Mouse (Mus musculus): Measurements from ENCODE around the gene P4ha2. TPM values are rescaled to one million over a fixed set of nuclear protein-coding genes. Genes with fewer than 3 reads are reported as not detected.
A peak's percentile ranks its signal among the peaks of the same experiment; 100 is the strongest.

P4ha2 gene
- total RNA-seq, 2 experiments from 2014 or later = 15.8 to 17.0 TPM

DNA sequence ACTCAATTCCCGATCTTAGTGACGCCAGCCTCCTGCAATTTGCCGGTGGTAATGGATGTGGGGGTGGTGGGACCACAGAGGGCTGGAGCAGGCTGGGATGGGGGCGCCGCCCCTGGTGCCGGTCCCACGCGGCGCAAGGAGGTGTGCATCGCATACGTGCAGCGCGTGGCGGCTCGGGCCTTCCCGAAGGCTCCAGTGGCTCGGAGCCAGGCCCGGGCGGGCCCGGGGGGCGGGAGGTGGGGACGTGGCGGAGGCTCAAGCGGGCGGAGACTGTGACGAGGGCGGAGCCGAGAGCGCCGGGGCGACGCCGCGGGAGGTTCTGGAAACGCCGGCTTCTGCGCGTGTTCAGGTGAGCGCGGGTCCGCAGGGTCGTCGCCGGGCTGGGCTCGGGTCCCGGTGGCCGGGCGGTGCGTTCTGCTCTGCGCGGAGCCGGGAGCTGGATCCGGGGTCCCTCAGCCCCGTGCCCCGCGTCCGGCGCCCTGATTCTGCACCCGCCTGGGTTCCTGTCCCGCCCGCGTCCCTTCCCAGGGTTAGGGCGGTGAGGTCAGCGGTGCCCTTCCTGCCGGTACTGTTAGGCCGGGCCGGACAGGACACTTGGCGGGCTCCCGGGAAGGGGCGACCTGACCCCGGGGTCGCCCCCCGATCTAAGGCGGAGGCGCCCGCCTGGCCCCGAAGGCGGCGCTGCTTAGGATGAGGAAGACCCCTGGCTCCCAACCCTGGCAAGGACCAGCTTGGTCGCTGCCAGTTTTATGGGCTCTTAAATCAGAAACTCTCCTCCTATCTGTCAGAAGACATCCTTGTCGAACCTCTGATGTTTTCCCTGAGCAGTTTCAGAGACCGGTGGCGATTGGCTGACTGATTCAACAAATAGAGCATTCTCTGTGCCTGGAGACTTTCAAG lies 1.0 kb downstream of the P4ha2 start:
- DNase-seq (ENCODE audit: extremely low spot score in 1 of 2, low spot score in 2 of 2) = peak; percentile 44 to 84
- intact Hi-C loops (cut with DNase I) = no loop called here

DNA sequence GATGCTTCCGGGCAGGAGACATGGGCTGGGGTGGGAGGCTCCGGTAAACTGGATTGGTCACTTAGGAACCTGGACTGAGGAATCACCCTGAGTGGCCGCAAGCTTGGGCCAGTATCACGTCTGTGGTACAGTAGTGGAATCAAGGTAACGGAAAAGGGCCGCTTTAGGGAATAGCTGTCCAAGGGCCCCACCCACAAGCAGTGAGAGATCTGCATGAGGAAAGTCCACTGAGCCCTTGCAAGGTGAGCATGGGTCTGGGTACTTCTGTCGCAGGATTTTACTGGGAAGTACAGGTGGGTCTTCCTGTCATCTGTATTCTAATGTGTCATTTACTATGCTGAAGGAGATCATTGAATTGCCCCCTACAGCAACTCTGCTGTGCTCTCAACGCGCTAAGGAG lies 1.8 kb downstream of the P4ha2 start:
- no peak for DNase-seq (ENCODE audit: extremely low spot score in 1 of 2, low spot score in 2 of 2)
- intact Hi-C loops (cut with DNase I) = no loop called here

DNA sequence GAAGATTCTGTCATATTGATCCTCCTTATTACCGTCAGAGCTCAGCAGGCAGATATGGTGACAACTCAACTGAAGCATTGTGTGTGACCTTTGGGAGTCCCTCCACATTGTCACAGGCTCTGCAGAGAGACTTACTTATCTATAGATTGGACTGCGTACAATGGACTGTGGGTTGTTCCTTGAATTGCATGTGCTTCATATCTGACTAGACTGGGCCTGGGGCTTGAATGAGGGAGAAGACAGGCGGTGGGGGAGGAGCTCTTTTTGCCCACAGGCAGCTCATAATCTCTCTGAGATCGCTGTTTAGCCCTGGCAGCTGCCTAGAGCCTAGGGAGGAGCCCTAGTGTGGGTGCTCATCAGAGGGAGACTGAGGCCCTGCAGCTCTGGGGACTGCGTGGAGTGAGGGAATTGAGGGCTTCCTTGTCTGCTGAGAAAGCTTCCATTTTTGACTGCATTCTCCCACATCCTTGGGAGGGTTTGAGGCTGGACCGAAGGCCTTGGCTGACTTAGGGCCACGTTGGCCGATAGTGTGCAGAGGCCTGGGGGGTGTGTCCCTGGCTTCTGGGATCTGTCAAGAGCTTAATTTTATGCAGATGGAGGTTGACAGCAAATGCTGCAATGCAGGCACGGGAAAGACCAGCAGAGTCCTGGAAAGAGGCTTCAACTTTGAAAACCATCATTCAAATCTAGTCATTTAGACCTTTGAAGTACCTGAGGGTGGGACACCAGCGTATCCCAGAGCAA lies 3.0 kb downstream of the P4ha2 start:
- intact Hi-C loops (cut with DNase I) = no loop called here
- DNase-seq (ENCODE audit: extremely low spot score in 1 of 2, low spot score in 2 of 2) = no peak

DNA sequence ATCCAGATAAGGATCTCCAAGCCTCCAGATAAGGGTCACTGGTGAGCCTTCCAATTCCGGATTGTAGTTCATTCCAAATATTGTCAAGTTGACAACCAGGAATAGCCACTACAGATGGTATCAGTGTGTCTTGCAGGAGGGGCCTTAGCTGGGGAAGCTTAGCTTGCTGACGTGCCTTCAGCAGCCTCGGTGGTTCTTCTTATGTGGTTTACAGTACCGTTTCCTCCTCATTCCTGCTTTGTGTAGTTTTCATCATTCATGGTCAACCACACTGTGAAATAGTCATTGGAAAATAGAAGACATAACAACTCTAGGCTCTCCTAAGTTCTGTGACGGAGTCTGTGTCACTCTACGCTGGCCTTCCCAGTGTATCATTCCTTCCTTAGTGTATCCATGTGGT lies 5.1 kb downstream of the P4ha2 start:
- intact Hi-C loops (cut with DNase I) = no loop called here
- no peak for DNase-seq (ENCODE audit: extremely low spot score in 1 of 2, low spot score in 2 of 2)

DNA sequence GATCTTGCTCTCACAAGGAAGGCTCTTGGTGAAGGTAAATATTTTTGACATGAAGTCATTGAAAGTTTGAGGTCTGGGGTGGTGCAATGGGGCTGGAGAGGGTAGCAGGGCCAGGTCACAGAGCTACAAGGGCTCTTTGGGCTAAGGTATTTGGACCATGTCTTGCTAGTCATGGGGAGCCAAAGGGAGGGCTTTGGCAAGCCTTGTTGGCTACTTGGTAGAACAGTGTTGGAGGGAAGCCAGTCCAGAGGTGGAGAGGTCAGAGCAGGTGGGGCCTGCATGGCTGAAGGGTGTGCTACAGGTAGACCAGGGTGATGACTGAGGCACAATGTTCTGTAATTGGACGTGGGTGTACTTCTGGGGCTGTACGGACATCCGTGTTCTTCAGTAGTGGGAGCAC lies 6.8 kb downstream of the P4ha2 start:
- intact Hi-C loops (cut with DNase I) = no loop called here
- no peak for DNase-seq (ENCODE audit: extremely low spot score in 1 of 2, low spot score in 2 of 2)

DNA sequence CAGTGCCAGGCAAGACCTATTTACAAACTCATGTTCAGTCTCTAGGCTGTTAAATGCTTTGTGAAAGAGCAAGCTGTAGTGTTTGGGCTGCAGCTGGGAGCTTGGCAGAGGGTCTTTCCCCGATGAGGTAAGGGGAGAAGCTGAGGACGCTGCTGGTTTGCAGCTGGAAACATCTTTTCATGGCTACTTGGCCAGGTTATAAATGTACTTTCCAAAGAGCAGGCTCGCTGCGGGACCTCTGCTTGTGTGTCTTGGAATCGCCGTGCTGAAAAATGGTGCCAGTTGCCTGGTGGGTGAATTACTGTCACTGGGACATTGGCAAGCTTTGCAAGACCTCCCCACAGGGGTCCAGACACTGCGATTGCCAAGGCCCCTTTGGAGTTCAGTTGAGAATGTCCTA lies 7.3 kb downstream of the P4ha2 start:
- intact Hi-C loops (cut with DNase I) = no loop called here
- peak in 1 of 2 experiments; percentile 26 for DNase-seq (ENCODE audit: extremely low spot score in 1 of 2, low spot score in 2 of 2)

DNA sequence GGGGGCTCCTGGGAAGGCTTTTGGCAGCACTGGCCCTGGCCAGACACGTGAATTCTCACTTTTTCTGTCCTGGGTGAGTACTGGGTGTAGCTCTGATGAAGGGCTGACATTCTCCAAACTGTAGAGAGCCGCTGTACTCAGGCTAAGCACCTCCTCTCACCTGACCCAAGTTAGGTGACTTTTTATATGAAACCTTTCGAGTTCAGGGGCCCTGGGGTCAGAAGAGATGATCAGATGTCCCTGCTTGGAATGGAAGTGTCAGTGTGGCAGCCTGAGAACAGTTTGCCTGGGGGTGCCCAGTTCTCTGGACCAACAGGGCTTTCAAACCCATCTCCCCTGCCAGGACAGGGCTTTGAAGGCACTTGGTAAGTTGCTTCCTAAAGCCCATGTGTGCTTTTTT lies 8.2 kb downstream of the P4ha2 start:
- intact Hi-C loops (cut with DNase I) = no loop called here

DNA sequence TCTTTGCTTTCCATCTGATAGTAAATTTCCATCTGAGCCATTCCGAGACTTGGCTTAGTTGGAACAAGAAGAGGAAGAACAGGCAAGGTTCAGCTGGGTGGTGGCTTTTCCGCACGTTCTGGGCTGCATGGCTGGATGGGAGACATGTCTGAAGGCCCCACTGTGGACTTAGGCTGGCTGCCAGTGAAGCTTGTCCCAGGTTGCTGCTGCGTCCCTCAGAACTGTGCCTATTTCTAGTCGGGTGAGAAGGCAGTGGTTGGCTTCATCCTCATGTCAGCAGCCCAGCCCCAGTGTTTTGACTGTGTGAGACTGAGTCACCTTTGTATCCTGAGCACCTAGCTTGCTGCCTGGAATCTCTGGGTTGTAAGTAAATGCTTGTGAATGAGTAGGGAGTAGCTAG lies 9.0 kb downstream of the P4ha2 start:
- intact Hi-C loops (cut with DNase I) = no loop called here
- DNase-seq (ENCODE audit: extremely low spot score in 1 of 2, low spot score in 2 of 2) = peak in 1 of 2 experiments; percentile 37

More for the DNA sequence above, 8.2 kb downstream of the P4ha2 start:
- DNase-seq (ENCODE audit: extremely low spot score in 1 of 2, low spot score in 2 of 2) = no peak

DNA sequence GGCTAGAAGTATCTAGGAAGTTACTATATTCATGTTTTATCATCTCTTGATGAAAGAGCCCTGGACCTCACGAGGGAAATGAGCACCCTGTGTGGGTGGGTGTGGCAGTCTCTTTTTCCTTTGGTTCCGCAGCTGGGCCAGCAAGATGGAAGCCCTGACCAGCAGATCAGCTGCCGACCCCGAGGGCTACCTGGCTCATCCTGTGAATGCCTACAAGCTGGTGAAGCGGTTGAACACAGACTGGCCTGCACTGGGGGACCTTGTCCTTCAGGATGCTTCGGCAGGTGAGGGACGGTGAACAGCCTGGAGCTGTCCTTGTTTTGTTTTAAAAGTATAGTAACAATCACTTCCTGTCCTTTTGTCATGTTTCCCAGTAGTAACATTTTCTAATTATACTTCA lies 11.4 kb downstream of the P4ha2 start:
- intact Hi-C loops (cut with DNase I) = no loop called here
- DNase-seq (ENCODE audit: extremely low spot score in 1 of 2, low spot score in 2 of 2) = peak in 1 of 2 experiments; percentile 16

DNA sequence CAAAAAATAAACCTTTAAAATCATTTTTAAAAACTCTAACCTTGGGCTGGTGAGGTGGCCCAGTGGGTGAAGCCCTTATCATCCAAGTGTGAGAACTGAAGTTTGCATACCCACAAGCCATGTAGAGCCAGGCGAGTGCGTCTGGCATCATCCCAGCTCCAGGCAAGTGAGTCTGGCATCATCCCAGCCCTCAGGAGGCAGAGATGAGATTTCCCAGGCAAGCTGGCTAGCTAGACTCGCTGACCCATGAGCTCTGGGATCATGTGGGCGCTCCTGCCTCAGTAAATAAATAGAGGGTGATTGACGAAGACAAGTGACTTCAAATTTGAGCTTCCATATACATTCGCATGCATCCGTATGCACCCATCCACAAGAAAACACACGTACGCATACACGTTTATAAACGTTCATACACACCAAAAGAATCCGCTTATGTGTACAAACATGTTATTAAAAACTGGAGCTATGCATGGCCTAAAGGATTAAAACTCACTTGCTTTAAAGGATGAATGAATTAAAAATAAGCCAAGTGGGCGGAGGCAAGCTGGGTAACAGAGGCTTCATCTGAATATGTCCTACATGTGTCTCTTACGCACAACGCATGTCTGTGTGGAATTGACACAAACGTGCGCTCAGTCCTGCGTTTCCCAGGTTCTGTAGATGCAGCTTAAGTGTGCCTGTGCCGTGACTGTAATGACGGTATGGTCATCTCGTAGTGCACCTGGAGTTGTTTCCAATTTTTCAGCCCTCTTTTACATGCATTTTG lies 12.3 kb downstream of the P4ha2 start:
- peak in 1 of 2 experiments; percentile 61 for DNase-seq (ENCODE audit: extremely low spot score in 1 of 2, low spot score in 2 of 2)
- intact Hi-C loops (cut with DNase I) = no loop called here

DNA sequence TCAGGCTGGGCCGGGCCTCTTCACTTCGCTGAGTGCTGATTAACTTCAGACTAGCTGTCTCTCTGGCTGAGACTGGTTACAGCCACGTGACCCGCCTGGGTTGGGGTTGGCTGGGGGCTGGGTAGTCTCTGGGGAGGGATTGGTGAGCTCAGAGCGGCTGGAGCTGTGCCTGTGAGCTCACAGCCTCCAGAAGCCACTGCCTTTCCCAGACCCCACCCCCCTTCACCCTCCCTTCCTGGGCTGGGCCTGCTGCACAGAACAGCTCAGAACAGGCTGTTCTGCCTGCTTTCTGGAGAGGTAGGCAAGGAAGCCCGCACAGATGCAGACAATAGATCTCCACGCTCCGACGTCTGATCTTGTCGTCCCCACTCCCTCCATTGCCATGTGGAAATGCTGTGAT lies 13.0 kb downstream of the P4ha2 start:
- intact Hi-C loops (cut with DNase I) = no loop called here
- DNase-seq (ENCODE audit: extremely low spot score in 1 of 2, low spot score in 2 of 2) = peak; percentile 87 to 94

DNA sequence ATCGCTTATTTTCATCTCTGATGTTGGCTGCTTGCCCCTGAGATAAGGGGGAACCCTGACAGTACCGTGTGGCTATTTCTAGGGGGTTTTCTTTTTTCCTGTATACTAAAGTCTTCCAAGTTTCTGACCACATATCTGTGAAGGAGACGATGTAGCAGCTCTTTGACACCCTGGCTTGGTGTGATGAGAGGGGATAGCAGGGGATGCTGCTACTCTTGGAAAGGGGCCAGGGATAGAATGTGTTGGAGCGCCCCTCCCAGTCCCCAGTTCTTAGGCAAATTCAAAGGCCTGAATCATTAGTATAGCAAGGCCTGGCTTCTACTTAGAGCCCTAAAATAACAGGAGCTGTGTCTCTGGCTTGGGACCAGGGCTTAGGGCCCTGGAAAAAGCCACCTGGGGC lies 13.5 kb downstream of the P4ha2 start:
- DNase-seq (ENCODE audit: extremely low spot score in 1 of 2, low spot score in 2 of 2) = peak in 1 of 2 experiments; percentile 20
- intact Hi-C loops (cut with DNase I) = no loop called here

DNA sequence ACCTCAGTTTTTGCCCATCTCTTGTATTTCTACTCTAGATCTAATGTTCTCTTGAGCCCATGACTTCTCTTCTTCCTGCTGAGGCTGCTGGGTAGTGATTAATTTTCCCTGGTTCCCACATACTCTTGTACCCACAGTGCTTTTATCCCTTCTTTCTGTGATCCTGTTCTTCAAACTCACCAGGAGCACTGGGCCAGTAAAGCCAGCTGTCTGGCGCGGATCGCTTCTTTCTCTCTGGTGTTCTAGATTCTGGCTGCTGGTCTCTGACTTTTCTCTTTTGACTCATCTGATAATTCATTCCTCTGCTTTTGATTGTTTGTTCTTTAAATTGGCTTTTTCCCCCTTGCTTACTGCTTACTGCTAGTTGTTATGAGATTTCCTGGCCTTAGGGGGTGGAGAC lies 14.9 kb downstream of the P4ha2 start:
- no peak for DNase-seq (ENCODE audit: extremely low spot score in 1 of 2, low spot score in 2 of 2)
- intact Hi-C loops (cut with DNase I) = no loop called here

DNA sequence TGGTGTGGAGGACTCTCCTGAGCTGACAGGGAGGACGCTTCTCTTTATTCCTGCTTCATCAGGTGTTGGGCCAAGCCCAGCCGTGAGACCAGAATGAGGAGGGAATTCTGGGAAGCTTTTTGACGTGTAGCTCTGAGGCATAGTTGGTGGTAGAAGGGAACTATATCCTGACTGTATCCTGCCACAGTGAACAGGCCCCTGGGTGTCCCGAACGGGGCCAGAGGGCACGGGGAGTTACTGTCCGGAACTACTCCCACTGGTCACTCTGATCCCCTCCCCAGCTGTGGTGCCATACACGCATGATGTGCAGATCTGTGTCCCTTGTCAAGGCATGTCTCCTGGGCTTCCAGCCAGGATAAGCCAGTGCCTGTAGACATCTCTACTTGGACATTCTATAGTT lies 15.4 kb downstream of the P4ha2 start:
- no peak for DNase-seq (ENCODE audit: extremely low spot score in 1 of 2, low spot score in 2 of 2)
- intact Hi-C loops (cut with DNase I) = no loop called here

DNA sequence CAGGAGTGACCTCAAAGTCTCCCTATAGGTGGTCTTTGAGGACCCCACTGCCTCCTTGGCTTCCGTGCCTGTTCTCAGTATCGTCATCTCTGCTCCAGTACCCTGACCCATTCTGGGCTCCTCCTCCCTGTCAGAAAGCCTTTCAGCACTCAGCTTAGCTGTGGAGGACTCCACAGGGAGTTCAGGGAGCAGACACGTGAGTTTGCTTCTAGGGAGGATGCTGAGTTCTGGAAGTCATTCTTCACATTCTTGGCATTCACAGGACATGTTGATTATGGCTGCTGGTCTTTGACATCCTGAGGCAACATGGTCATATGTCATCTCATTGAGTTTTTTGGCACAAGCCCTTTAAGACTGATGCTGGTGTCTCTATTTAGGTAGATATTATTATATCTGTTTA lies 16.0 kb downstream of the P4ha2 start:
- DNase-seq (ENCODE audit: extremely low spot score in 1 of 2, low spot score in 2 of 2) = no peak

DNA sequence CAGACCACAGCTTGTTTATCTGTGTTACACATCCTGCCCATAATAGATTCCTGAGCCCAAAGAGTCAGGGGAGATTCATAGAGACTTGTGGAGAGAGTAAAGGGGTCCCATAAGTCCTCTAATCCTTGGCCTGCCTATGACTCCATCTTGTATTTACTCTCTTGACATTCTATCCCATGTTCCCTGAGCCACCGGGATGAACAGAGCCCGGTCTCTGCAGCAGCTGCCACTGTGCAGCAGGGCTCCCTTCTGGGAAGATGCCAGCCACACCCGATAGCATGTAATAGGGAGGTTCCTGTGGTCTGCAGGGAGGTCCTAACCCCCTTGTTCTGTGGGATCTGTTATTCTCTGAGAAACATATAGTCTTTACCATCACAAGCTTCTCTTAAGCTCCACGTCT lies 16.5 kb downstream of the P4ha2 start:
- DNase-seq (ENCODE audit: extremely low spot score in 1 of 2, low spot score in 2 of 2) = no peak

More for the DNA sequence above, 16.0 kb downstream of the P4ha2 start:
- intact Hi-C loops (cut with DNase I) = no loop called here

DNA sequence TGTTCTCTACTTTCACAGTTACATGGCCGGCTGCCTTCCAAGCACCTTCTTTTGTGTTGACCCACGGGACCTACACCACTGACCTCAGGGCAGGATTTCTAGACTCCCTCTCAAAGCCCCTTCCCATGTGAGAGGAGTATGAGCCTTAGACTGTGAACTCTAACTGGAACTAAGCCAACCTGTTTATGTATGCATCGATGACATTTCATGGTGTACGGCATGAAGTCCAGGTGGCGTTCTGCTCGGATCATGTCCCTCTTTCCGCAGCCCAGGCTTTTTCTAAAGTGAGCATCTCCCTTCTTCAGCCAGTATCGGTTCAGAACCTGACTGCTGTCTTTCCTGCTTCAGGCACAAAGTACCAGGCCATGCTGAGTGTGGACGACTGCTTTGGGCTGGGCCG lies 17.2 kb downstream of the P4ha2 start:
- intact Hi-C loops (cut with DNase I) = no loop called here
- DNase-seq (ENCODE audit: extremely low spot score in 1 of 2, low spot score in 2 of 2) = no peak

More for the DNA sequence above, 16.5 kb downstream of the P4ha2 start:
- intact Hi-C loops (cut with DNase I) = no loop called here

DNA sequence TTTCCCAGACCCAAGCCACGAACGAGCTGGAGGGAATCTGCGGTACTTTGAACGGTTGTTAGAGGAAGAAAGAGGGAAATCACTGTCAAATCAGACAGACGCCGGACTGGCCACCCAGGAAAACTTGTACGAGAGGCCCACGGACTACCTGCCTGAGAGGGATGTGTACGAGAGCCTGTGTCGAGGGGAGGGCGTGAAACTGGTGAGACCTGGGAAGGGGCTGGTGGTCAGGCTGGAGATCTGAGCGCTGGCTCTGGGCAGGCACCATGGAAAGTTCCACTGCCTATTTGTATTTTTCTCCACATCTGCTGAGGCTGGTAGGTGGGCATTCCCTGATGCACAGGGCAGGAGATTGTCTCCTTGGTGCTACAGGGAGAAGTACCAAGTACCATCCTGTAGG lies 19.2 kb downstream of the P4ha2 start:
- DNase-seq (ENCODE audit: extremely low spot score in 1 of 2, low spot score in 2 of 2) = no peak
- intact Hi-C loops (cut with DNase I) = no loop called here

DNA sequence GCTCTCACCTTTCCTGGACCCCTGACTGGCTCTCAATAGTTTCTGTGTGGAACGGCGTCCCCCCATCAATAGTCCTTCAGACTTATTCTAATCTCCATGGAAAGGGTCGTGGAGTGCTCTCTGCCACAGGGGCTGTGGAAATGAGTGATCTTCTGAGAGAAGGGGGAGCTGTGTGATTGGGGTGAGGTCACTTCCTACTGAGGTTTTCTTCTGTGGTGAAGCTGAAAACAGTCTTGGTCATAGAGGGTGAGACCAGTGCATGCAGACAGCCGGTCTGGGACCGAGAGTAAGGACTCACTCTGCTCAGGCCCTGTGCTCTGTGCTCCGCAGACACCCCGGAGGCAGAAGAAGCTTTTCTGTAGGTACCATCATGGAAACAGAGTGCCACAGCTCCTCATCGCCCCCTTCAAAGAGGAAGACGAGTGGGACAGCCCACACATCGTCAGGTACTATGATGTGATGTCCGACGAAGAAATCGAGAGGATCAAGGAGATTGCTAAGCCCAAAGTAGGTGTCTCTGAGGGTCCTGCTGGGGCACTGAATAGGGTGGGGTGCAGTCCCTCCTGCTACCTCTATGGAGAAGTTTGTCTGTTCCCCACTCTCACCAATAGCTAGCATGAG lies 20.0 kb downstream of the P4ha2 start:
- DNase-seq (ENCODE audit: extremely low spot score in 1 of 2, low spot score in 2 of 2) = peak in 1 of 2 experiments; percentile 9
- intact Hi-C loops (cut with DNase I) = no loop called here

Data from left cerebral cortex, postnatal 10 days (tissue).